Mouse (Mus musculus) stomach, postnatal 0 days (tissue): ENCODE results near the gene Ispd. TPM values are rescaled to one million over a fixed set of nuclear protein-coding genes. Genes with fewer than 3 reads are reported as not detected.

ENCODE experiments used
- ATAC-seq: fragments of 200-750 bp; cut with Nextera tagmentation; 2 replicates; pipeline ENCODE4 v1.8.0; 2017; ENCODE audit not compliant: low FRiP score, low TSS enrichment
- DNase-seq: peaks from one replicate; pipeline ENCODE4 v3.0.0-alpha.2; 2016; ENCODE audit warnings: low spot score
- H3K27ac ChIP-seq: fragments of 300-500 bp; sonication (generic); replicated peaks from 2 replicates; pipeline ENCODE4 v1.5.1; 2014; ENCODE audit warnings: mild to moderate bottlenecking, control low read depth
- H3K27me3 ChIP-seq: fragments of 300-500 bp; sonication (generic); 2 replicates; pipeline ENCODE4 v1.6.1; 2014; ENCODE audit warnings: low read length; ENCODE audit not compliant: control insufficient read depth, insufficient read depth
- H3K36me3 ChIP-seq: fragments of 300-500 bp; sonication (generic); 2 replicates; pipeline ENCODE4 v1.6.1; 2014; ENCODE audit warnings: low read length, mixed read lengths; ENCODE audit not compliant: control insufficient read depth, insufficient read depth
- H3K4me1 ChIP-seq: fragments of 300-500 bp; sonication (generic); replicated peaks from 2 replicates; pipeline ENCODE4 v1.6.1; 2014; ENCODE audit warnings: antibody characterized with exemption; ENCODE audit not compliant: control insufficient read depth, insufficient read depth
- H3K4me2 ChIP-seq: fragments of 300-500 bp; sonication (generic); replicated peaks from 2 replicates; pipeline ENCODE4 v1.6.1; 2014; ENCODE audit warnings: low read depth, mild to moderate bottlenecking, control low read depth, moderate library complexity
- H3K4me3 ChIP-seq: fragments of 300-500 bp; sonication (generic); 2 replicates; pipeline ENCODE4 v1.5.1; 2014; ENCODE audit warnings: low read depth, low read length, control low read depth
- H3K9ac ChIP-seq: fragments of 300-500 bp; sonication (generic); 2 replicates; pipeline ENCODE4 v1.6.1; 2014; ENCODE audit warnings: mild to moderate bottlenecking, low read length, control low read depth, mixed read lengths
- H3K9me3 ChIP-seq: fragments of 300-500 bp; sonication (generic); 2 replicates; pipeline ENCODE4 v1.6.1; 2016; ENCODE audit warnings: low read length; ENCODE audit not compliant: control insufficient read depth
- CTCF ChIP-seq: IDR thresholded peaks from 2 replicates; pipeline ENCODE4 v1.5.1; 2016; ENCODE audit warnings: antibody characterized with exemption, low read depth, mild to moderate bottlenecking, moderate library complexity
- EP300 ChIP-seq: optimal IDR thresholded peaks from 2 replicates; pipeline ENCODE3; 2016; ENCODE audit warnings: antibody characterized with exemption
- WGBS: fragments of 180-500 bp; shearing (Covaris S2); extraction: QIAGEN DNeasy Blood & Tissue Kit; methylation state at CpG from one replicate; pipeline ENCODE4 v1.1.7; 2014; 5-methylcytosine and 5-hydroxymethylcytosine counted together
- polyA plus RNA-seq: library from polyadenylated mRNA; unstranded; fragments of >200 nt; fragmentation: Nextera tagmentation; extraction: Ambion mirVana; gene quantifications from 2 replicates; pipeline ENCODE4 v1.2.1, GENCODE M21; 2015

Ispd gene
- polyA plus RNA-seq, 1 experiment from 2014 or later: 4.1 TPM

DNA sequence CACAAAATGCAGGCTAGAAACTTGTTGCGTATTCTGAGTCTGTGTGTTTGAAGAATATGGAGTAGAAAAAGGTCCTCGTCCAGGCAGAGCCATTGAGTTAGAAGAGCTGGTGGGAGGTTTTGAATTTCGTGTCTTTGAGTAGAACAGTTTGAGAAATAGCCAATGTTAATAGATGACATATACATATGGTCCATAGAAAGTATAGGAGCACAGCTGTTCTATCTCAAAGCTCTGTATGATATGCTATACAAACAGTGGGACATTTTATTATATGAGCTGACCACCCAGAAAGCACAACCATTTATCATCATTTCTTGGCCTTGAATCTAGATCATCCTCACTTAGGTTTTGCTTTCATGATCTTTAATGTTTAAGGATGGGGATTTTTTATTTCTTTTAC lies 116.3 kb downstream of the Ispd start:
- TF ChIP-seq EP300 (no peak), CTCF (no peak)
- H3K9me3 ChIP-seq: no peaks in the 10 kb centered on the region
- H3K4me1 ChIP-seq: no peaks in the 10 kb centered on the region
- WGBS: 50% methylated on average over 3 of the region's 3 CpGs
- ATAC-seq: no peak
- H3K4me3 ChIP-seq: no peak overlapping the region
- no peak overlapping the region for H3K4me2 ChIP-seq
- H3K9ac ChIP-seq: no peak overlapping the region
- no peaks in the 10 kb centered on the region for H3K36me3 ChIP-seq
- H3K27ac ChIP-seq: no peak overlapping the region
- H3K27me3 ChIP-seq: no peaks in the 10 kb centered on the region
- no peak for DNase-seq

DNA sequence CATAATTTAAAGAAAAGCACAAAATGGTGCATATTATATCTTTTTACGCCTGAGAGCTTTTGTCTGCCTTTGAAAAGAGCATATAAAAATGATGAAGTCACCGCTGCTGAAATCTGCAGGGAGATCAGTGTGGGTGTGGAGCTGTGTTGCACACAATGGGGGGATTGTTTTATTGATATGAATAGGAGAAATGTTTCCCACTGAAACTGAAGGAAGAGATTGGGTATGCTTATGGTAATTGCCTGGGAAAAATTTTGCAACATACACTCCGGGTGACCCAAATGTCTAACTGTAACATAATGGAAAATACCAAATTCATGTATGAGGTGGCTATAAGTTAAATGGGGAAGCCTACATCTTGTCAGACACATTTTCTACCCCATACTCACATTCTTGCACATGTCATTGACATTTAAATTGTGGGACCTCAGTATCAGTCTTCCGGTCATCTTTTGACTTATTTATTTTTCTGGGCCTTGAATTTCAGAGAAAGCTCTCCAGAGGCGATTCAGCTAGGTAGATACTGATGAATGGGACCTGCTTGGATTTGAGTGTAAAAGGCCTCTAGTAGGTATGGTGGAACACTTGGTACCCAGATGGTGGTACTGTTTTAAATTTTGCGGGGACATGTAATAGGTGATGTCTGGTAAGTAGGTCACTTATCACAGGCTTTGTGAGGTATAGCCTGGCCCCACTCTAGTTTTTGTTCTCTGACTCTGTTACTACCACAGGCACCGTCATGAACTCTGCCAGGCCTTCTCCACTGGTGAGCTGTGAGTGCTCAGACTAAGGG lies 126.1 kb downstream of the Ispd start:
- Histone ChIP-seq H3K27ac (no peak overlapping the region), H3K4me2 (no peak overlapping the region)
- no peak for DNase-seq

DNA sequence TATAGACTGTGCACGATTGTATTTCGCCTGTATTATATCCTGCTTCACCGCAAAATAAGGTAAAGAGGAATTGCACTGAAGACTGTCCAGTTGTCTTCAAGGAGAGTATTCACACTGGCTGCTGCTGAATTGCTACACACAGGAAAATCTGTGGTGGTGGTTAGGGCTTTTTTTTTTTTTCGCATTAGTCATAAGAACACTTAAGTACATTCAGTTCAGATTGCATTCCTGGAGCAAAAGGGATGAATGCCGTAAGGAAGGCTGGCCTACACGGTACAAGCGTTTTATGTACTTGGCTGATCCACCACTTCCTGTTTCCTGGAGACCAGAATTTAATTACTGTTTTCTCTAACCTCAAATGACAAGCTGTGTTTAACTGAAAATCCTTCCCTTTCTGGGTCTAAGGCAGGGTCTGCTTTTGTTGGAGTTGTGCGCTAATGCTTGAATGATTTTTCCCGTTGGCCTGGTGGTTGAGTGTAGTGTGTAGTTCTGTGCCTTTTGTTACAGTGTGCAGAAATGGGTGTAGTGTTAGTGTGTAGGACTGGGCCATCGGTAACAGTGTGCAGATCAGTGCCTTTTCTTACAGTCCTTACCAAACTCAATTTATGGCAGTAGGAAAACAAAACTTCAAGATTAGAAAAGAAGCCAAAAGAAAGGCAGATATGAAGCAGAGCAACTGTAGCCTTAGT lies 128.8 kb downstream of the Ispd start:
- Histone ChIP-seq H3K27ac (no peak overlapping the region), H3K27me3 (no peaks in the 10 kb centered on the region), H3K4me2 (no peak overlapping the region), H3K9ac (no peak overlapping the region), H3K9me3 (no peaks in the 10 kb centered on the region), H3K4me1 (no peaks in the 10 kb centered on the region), H3K36me3 (no peaks in the 10 kb centered on the region), H3K4me3 (no peak overlapping the region)
- DNase-seq (no peak), ATAC-seq (no peak)
- TF ChIP-seq EP300 (no peak), CTCF (no peak)
- WGBS: 55% methylated on average over 10 of the region's 10 CpGs

More for the DNA sequence above, 126.1 kb downstream of the Ispd start:
- no peak for ATAC-seq
- H3K27me3 ChIP-seq: no peaks in the 10 kb centered on the region
- 80% methylated on average over 7 of the region's 7 CpGs for WGBS
- H3K36me3 ChIP-seq: no peaks in the 10 kb centered on the region
- TF ChIP-seq EP300 (no peak), CTCF (no peak)
- H3K4me3 ChIP-seq: no peak overlapping the region
- no peaks in the 10 kb centered on the region for H3K4me1 ChIP-seq
- no peak overlapping the region for H3K9ac ChIP-seq
- no peaks in the 10 kb centered on the region for H3K9me3 ChIP-seq

DNA sequence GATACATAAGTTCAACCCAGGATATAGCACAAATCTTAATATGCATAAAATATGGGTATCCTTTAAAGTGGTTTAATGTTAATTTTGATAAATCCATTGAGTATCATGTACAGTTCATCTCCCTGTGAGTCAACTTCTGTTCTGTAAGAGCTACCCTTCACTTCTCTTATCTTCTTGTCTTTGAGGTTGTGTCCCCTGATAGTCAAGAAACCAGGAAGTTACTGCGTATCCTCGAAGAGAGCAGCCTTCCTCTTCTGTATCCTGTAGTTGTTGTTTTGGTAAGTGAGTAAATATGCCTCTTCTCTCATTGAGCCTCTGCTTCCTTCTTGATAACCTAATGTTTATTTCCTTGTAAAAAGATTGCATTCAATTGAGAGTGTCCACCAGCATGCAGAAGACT lies 140.5 kb downstream of the Ispd start:
- H3K27ac ChIP-seq: no peak overlapping the region

DNA sequence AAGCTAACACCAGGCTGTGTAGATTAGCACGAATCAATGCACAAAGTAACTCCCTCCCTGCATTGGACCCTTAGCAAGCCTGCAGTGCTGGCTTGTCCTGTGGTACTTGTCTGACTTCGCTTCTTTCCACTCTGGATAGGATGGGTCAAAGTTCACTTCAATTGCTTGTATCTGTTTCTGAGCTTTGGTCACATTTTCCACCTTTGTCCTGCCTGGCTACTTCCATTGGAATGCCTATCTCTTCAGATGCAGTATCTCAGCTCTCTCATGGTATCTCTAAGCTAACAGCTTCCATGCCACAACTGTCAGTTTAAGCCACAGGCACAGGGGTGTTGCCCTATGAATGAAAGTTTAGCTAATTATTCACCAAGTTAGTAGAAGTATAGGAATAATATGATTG lies 142.3 kb downstream of the Ispd start:
- H3K36me3 ChIP-seq: no peaks in the 10 kb centered on the region
- WGBS: 75% methylated on average over 2 of the region's 2 CpGs
- no peak overlapping the region for H3K4me3 ChIP-seq
- TF ChIP-seq EP300 (no peak), CTCF (no peak)
- H3K4me2 ChIP-seq: no peak overlapping the region
- no peak overlapping the region for H3K9ac ChIP-seq
- ATAC-seq (no peak), DNase-seq (no peak)
- H3K27ac ChIP-seq: no peak overlapping the region
- no peaks in the 10 kb centered on the region for H3K9me3 ChIP-seq
- H3K27me3 ChIP-seq: no peaks in the 10 kb centered on the region
- no peaks in the 10 kb centered on the region for H3K4me1 ChIP-seq

More for the DNA sequence above, 140.5 kb downstream of the Ispd start:
- Histone ChIP-seq H3K27me3 (no peaks in the 10 kb centered on the region), H3K36me3 (no peaks in the 10 kb centered on the region), H3K4me1 (no peaks in the 10 kb centered on the region), H3K4me3 (no peak overlapping the region), H3K9me3 (no peaks in the 10 kb centered on the region), H3K9ac (no peak overlapping the region), H3K4me2 (no peak overlapping the region)
- 83% methylated on average over 2 of the region's 2 CpGs for WGBS
- ATAC-seq (no peak), DNase-seq (no peak)
- TF ChIP-seq EP300 (no peak), CTCF (no peak)

DNA sequence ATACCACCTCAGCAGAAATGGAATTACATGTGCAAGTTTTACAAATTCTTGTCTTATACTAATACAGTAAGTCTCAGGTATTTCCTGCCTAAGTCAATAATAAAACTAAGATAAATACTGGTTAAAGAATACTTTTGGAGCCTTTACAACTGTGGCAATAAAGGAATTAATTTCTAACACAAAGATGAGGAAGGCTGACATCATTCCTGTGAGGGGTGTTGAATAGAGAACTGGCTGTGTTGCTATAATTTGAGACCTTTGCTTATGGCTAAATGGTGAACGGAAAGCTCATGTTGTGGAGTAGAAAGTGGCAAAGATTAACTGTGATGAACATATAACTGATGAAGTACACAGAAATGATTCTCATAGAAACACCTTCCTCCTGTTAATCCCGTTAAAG lies 149.7 kb downstream of the Ispd start:
- WGBS: 58% methylated on average over 2 of the region's 2 CpGs
- no peak overlapping the region for H3K27ac ChIP-seq
- no peak overlapping the region for H3K4me2 ChIP-seq
- no peaks in the 10 kb centered on the region for H3K4me1 ChIP-seq
- no peaks in the 10 kb centered on the region for H3K27me3 ChIP-seq
- no peak overlapping the region for H3K4me3 ChIP-seq
- no peaks in the 10 kb centered on the region for H3K36me3 ChIP-seq
- no peak for ATAC-seq
- TF ChIP-seq CTCF: no peak
- TF ChIP-seq EP300: no peak
- H3K9me3 ChIP-seq: no peaks in the 10 kb centered on the region
- no peak overlapping the region for H3K9ac ChIP-seq
- no peak for DNase-seq
